In genomic region chr2:155278361-155278760, GRCm38 (mm10) we compare ENCODE assay signal across 9 mouse cellular contexts. TPM values are rescaled to one million over a fixed set of nuclear protein-coding genes. Genes with fewer than 3 reads are reported as not detected.
DNase-seq lines count a peak whose midpoint lies in the region; ATAC-seq lines count a peak whose summit lies in the region.
"Had no signal": no experiment of that assay in that cellular context is flagged by ENCODE, and none has a peak within 500 bp of the region (broad histone marks: within the 10 kb centered on the region; RNA-seq: fewer than 3 reads in every experiment).

No protein-coding gene starts in this region.

- H3K9me3 ChIP-seq in midbrain, embryonic 11.5 days (ENCODE audit: control insufficient read depth, low read length) = no peaks in the 10 kb centered on the region
- H3K9me3 ChIP-seq in midbrain, embryonic 16.5 days (replicated peaks; ENCODE audit: control insufficient read depth, low read length, poor library complexity, severe bottlenecking) = no peaks in the 10 kb centered on the region
- H3K9me3 ChIP-seq in forebrain, embryonic 14.5 days (replicated peaks; ENCODE audit: control insufficient read depth, low read length) = no peaks in the 10 kb centered on the region
- no peaks in the 10 kb centered on the region for H3K9me3 ChIP-seq in forebrain, embryonic 15.5 days

- H3K4me2 ChIP-seq in midbrain, embryonic 11.5 days = no peak overlapping the region
- no peak overlapping the region for H3K4me2 ChIP-seq in midbrain, embryonic 16.5 days (ENCODE audit: low read length)
- no peak overlapping the region for H3K4me2 ChIP-seq in forebrain, embryonic 14.5 days (ENCODE audit: low read length)
- H3K4me2 ChIP-seq in forebrain, embryonic 15.5 days (replicated peaks) = no peak overlapping the region

- intact Hi-C loops in gastrocnemius, postnatal 14 days (cut with DNase I; ENCODE audit: low total_unique reads) = no loop called here

- H3K4me3 ChIP-seq in midbrain, embryonic 11.5 days (ENCODE audit: low read depth, low read length) = no peak overlapping the region
- H3K4me3 ChIP-seq in midbrain, embryonic 16.5 days (ENCODE audit: low read depth, low read length) = no peak overlapping the region
- peak overlapping the region; percentile 73 for H3K4me3 ChIP-seq in brown adipose tissue, adult 24 weeks (ENCODE audit: insufficient read depth, low read depth, low read length)
- no peak overlapping the region for H3K4me3 ChIP-seq in forebrain, embryonic 14.5 days (ENCODE audit: low read depth, low read length)
- H3K4me3 ChIP-seq in forebrain, embryonic 15.5 days = no peak overlapping the region

- peaks cover 7% of the 10 kb centered on the region for H3K4me1 ChIP-seq in midbrain, embryonic 11.5 days (ENCODE audit: control insufficient read depth, insufficient read depth, low read length)
- peaks cover 10% of the 10 kb centered on the region for H3K4me1 ChIP-seq in midbrain, embryonic 16.5 days (ENCODE audit: control insufficient read depth, insufficient read depth, low read length)
- no peaks in the 10 kb centered on the region; the same call in 1 of the 2 replicates for H3K4me1 ChIP-seq in brown adipose tissue, adult 24 weeks (ENCODE audit: control insufficient read depth, insufficient read depth, insufficient read length, low read length)
- H3K4me1 ChIP-seq in forebrain, embryonic 14.5 days (ENCODE audit: control insufficient read depth, insufficient read depth, low read length) = peaks cover 9% of the 10 kb centered on the region
- peaks cover 14% of the 10 kb centered on the region for H3K4me1 ChIP-seq in forebrain, embryonic 15.5 days

- no peak overlapping the region for H3K27ac ChIP-seq in midbrain, embryonic 11.5 days (ENCODE audit: low read depth, low read length)
- H3K27ac ChIP-seq in midbrain, embryonic 16.5 days (ENCODE audit: low read length) = no peak overlapping the region
- peak overlapping the region; percentile 70 for H3K27ac ChIP-seq in brown adipose tissue, adult 24 weeks (replicated peaks; ENCODE audit: low read depth, low read length)
- no peak overlapping the region for H3K27ac ChIP-seq in forebrain, embryonic 14.5 days (ENCODE audit: low read depth, low read length)
- no peak overlapping the region for H3K27ac ChIP-seq in forebrain, embryonic 15.5 days (replicated peaks)
- H3K27ac ChIP-seq: macrophage had no signal

- ATAC-seq in midbrain, embryonic 11.5 days (ENCODE audit: low FRiP score) = no peak
- ATAC-seq in midbrain, embryonic 16.5 days = no peak
- no peak for ATAC-seq in forebrain, embryonic 14.5 days
- no peak for ATAC-seq in forebrain, embryonic 15.5 days (replicated peaks)

- DNase-seq in midbrain, embryonic 11.5 days (ENCODE audit: low spot score, missing footprints) = peak; percentile 54
- DNase-seq in gastrocnemius, postnatal 14 days = peak; percentile 68
- peak; percentile 78 for DNase-seq in lung, postnatal 25 days (ENCODE audit: low spot score)
- no peak for DNase-seq in forebrain, embryonic 14.5 days (ENCODE audit: low spot score)
- no peak for DNase-seq in layer of hippocampus, adult 18-20 months (ENCODE audit: low spot score in 2 of 2)

- no peaks in the 10 kb centered on the region for H3K36me3 ChIP-seq in midbrain, embryonic 11.5 days (ENCODE audit: control insufficient read depth, insufficient read depth, low read length)
- peaks cover 5% of the 10 kb centered on the region; the same call in 1 of the 2 replicates for H3K36me3 ChIP-seq in midbrain, embryonic 16.5 days (ENCODE audit: control insufficient read depth, insufficient read depth, low read length)
- H3K36me3 ChIP-seq in forebrain, embryonic 14.5 days (ENCODE audit: control insufficient read depth, insufficient read depth, low read length) = peaks cover 27% of the 10 kb centered on the region
- H3K36me3 ChIP-seq in forebrain, embryonic 15.5 days = peaks cover 13% of the 10 kb centered on the region; the same call in 1 of the 2 replicates

- 87% methylated on average over 7 of the region's 7 CpGs for WGBS in midbrain, embryonic 11.5 days
- 89% methylated on average over 7 of the region's 7 CpGs for WGBS in midbrain, embryonic 16.5 days
- 88% methylated on average over 7 of the region's 7 CpGs for WGBS in forebrain, embryonic 14.5 days
- WGBS in forebrain, embryonic 15.5 days = 90% methylated on average over 7 of the region's 7 CpGs

- no peaks in the 10 kb centered on the region for H3K27me3 ChIP-seq in midbrain, embryonic 11.5 days (ENCODE audit: control insufficient read depth, insufficient read depth, low read length)
- no peaks in the 10 kb centered on the region for H3K27me3 ChIP-seq in midbrain, embryonic 16.5 days (ENCODE audit: control insufficient read depth, insufficient read depth, low read depth, low read length)
- no peaks in the 10 kb centered on the region for H3K27me3 ChIP-seq in forebrain, embryonic 14.5 days (replicated peaks; ENCODE audit: control insufficient read depth, insufficient read depth, low read length)
- no peaks in the 10 kb centered on the region for H3K27me3 ChIP-seq in forebrain, embryonic 15.5 days

- no peak overlapping the region for H3K9ac ChIP-seq in midbrain, embryonic 11.5 days (ENCODE audit: low read length)
- no peak overlapping the region for H3K9ac ChIP-seq in midbrain, embryonic 16.5 days (ENCODE audit: low read depth, low read length)
- no peak overlapping the region for H3K9ac ChIP-seq in forebrain, embryonic 14.5 days (ENCODE audit: low read length)
- no peak overlapping the region for H3K9ac ChIP-seq in forebrain, embryonic 15.5 days (replicated peaks)

RNA-seq across cellular contexts. Expression of gene Map1lc3a, which starts 2.3 kb away (rescaled TPM):
- polyA plus RNA-seq in midbrain, embryonic 11.5 days (2014; fragmentation: Nextera tagmentation; extraction: Ambion mirVana) = 118 and 130 TPM in 2 replicates
- 537 and 612 TPM in 2 replicates for polyA plus RNA-seq in midbrain, embryonic 16.5 days (2015; fragmentation: Nextera tagmentation; extraction: Ambion mirVana)
- polyA plus RNA-seq in brown adipose tissue, adult 24 weeks (2012; ENCODE audit: insufficient read depth, insufficient read length, missing spikeins) = 428 and 471 TPM in 2 replicates
- total RNA-seq in gastrocnemius, postnatal 14 days (2021) = 100 to 1,000 TPM; 152 to 162 TPM
- 338 TPM in 2 replicates for polyA plus RNA-seq in forebrain, embryonic 14.5 days (2014; fragmentation: Nextera tagmentation; extraction: Ambion mirVana)
- 358 and 365 TPM in 2 replicates for polyA plus RNA-seq in forebrain, embryonic 15.5 days (2015; fragmentation: Nextera tagmentation; extraction: Ambion mirVana)
- total RNA-seq in layer of hippocampus, adult 18-20 months (2021) = 100 to 1,000 TPM; 245 to 249 TPM

RNA-seq across cellular contexts. Expression of gene Dynlrb1, which starts 42.0 kb away (rescaled TPM):
- 495 and 519 TPM in 2 replicates for polyA plus RNA-seq in midbrain, embryonic 11.5 days (2014; fragmentation: Nextera tagmentation; extraction: Ambion mirVana)
- 679 and 729 TPM in 2 replicates for polyA plus RNA-seq in midbrain, embryonic 16.5 days (2015; fragmentation: Nextera tagmentation; extraction: Ambion mirVana)
- 372 and 376 TPM in 2 replicates for polyA plus RNA-seq in brown adipose tissue, adult 24 weeks (2012; ENCODE audit: insufficient read depth, insufficient read length, missing spikeins)
- total RNA-seq in gastrocnemius, postnatal 14 days (2021) = 100 to 1,000 TPM; 128 to 129 TPM
- 808 and 966 TPM in 2 replicates for polyA plus RNA-seq in forebrain, embryonic 14.5 days (2014; fragmentation: Nextera tagmentation; extraction: Ambion mirVana)
- polyA plus RNA-seq in forebrain, embryonic 15.5 days (2015; fragmentation: Nextera tagmentation; extraction: Ambion mirVana) = 632 and 664 TPM in 2 replicates
- total RNA-seq in layer of hippocampus, adult 18-20 months (2021) = 100 to 1,000 TPM; 299 to 308 TPM

Comparison
In these comparisons a context has a peak if more than half of its experiments do, and no peak if none do; other contexts are left out.
1. DNase-seq: peak in midbrain, embryonic 11.5 days (single experiment), gastrocnemius, postnatal 14 days (single experiment) and lung, postnatal 25 days (single experiment); none in forebrain, embryonic 14.5 days (single experiment) and layer of hippocampus, adult 18-20 months (0 of 2).